Mouse (Mus musculus) cerebellum, adult 2 months (tissue): ENCODE data around the gene Dgkh.

Experiments used
- CTCF ChIP-seq: fragments of 200-500 bp; IDR thresholded peaks from 2 replicates; pipeline ENCODE4 v1.5.1; 2011; ENCODE audit warnings: low read depth, mild to moderate bottlenecking, control low read depth, low read length, moderate library complexity, borderline replicate concordance; ENCODE audit not compliant: insufficient read depth
- POLR2A ChIP-seq: fragments of 200-500 bp; IDR thresholded peaks from 2 replicates; pipeline ENCODE4 v1.6.1; 2011; ENCODE audit warnings: low read length, control low read depth, borderline replicate concordance; ENCODE audit not compliant: insufficient read depth

DNA sequence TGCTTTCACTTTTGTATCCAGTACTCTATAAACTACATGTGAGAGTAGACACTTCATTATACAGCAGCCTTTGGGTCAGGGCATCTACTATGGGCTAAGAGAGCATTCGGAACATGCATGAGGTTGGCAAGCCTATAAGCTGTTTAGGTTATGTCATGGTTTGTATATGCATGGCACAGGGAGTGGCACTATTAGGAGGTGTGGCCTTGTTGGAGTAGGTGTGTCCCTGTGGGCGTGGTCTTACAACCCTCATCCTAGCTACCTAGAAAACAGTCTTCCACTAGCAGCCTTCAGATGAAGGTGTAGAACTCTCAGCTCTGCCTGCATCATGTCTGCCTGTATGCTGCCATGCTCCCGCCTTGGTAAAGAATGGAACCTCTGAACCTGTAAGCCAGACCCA lies 139.6 kb downstream of the Dgkh start:
- TF ChIP-seq POLR2A, result no peak
- TF ChIP-seq CTCF, result no peak
